Mouse (Mus musculus) heart, postnatal 0 days (tissue): ENCODE results near the gene Zmiz1. TPM values are rescaled to one million over a fixed set of nuclear protein-coding genes. Genes with fewer than 3 reads are reported as not detected.

Experiments used
- ATAC-seq: fragments of 200-750 bp; cut with Nextera tagmentation; 2 replicates; pipeline ENCODE4 v1.8.0; 2017; ENCODE audit warnings: low read depth, moderate number of reproducible peaks, moderate library complexity; ENCODE audit not compliant: insufficient read depth
- DNase-seq: peaks from one replicate; pipeline ENCODE4 v3.0.0-alpha.2; 2016; ENCODE audit warnings: low spot score
- H3K27ac ChIP-seq: fragments of 300-500 bp; sonication (generic); 2 replicates; pipeline ENCODE4 v1.5.1; 2014; ENCODE audit warnings: low read depth, mild to moderate bottlenecking
- H3K27me3 ChIP-seq: fragments of 300-500 bp; sonication (generic); 2 replicates; pipeline ENCODE4 v1.6.1; 2014; ENCODE audit warnings: low read length, mixed read lengths; ENCODE audit not compliant: control insufficient read depth, insufficient read depth
- H3K36me3 ChIP-seq: fragments of 300-500 bp; sonication (generic); replicated peaks from 2 replicates; pipeline ENCODE4 v1.6.1; 2014; ENCODE audit warnings: low read length, mixed read lengths; ENCODE audit not compliant: control insufficient read depth, insufficient read depth
- H3K4me1 ChIP-seq: fragments of 300-500 bp; sonication (generic); 2 replicates; pipeline ENCODE4 v1.6.1; 2014; ENCODE audit warnings: antibody characterized with exemption; ENCODE audit not compliant: control insufficient read depth, insufficient read depth
- H3K4me2 ChIP-seq: fragments of 300-500 bp; sonication (generic); 2 replicates; pipeline ENCODE4 v1.6.1; 2014; ENCODE audit warnings: low read depth, mild to moderate bottlenecking, low read length, moderate library complexity
- H3K4me3 ChIP-seq: fragments of 300-500 bp; sonication (generic); 2 replicates; pipeline ENCODE4 v1.5.1; 2014; ENCODE audit warnings: low read depth, low read length
- H3K9ac ChIP-seq: fragments of 300-500 bp; sonication (generic); replicated peaks from 2 replicates; pipeline ENCODE4 v1.6.1; 2014; ENCODE audit warnings: low read depth, low read length, mixed read lengths
- H3K9me3 ChIP-seq: fragments of 300-500 bp; sonication (generic); replicated peaks from 2 replicates; pipeline ENCODE4 v1.6.1; 2016; ENCODE audit warnings: low read length; ENCODE audit not compliant: control insufficient read depth
- CTCF ChIP-seq: IDR thresholded peaks from 2 replicates; pipeline ENCODE4 v1.5.1; 2016; ENCODE audit warnings: antibody characterized with exemption, control low read depth, low read depth
- EP300 ChIP-seq: IDR thresholded peaks from 2 replicates; pipeline ENCODE4 v1.6.1; 2016; ENCODE audit warnings: antibody characterized with exemption, low read depth
- WGBS: fragments of 180-500 bp; shearing (Covaris S2); extraction: QIAGEN DNeasy Blood & Tissue Kit; methylation state at CpG from one replicate; pipeline ENCODE4 v1.1.7; 2014; 5-methylcytosine and 5-hydroxymethylcytosine counted together
- polyA plus RNA-seq: library from polyadenylated mRNA; unstranded; fragments of >200 nt; fragmentation: Nextera tagmentation; extraction: Ambion mirVana; gene quantifications from 2 replicates; pipeline ENCODE4 v1.2.1, GENCODE M21; 2015
- total RNA-seq: library from RNA; depleted of rRNA; stranded (reverse); fragments of >200 nt; gene quantifications from 2 replicates; pipeline ENCODE4 v1.2.3, GENCODE M21; 2014; ENCODE audit warnings: low replicate concordance

The Zmiz1 gene
- total and polyA plus RNA-seq, 2 experiments from 2014 or later = 13.8 to 41.0 TPM

- Histone ChIP-seq H3K27me3 (no peaks in the 10 kb centered on the region), H3K27ac (no peak overlapping the region), H3K4me2 (no peak overlapping the region), H3K4me3 (no peak overlapping the region), H3K9ac (no peak overlapping the region), H3K9me3 (no peaks in the 10 kb centered on the region), H3K4me1 (peaks cover 73% of the 10 kb centered on the region), H3K36me3 (no peaks in the 10 kb centered on the region)
- WGBS = 38% methylated on average over 8 of the region's 8 CpGs
- no peak for DNase-seq
- no peak for ATAC-seq
- no peak for TF ChIP-seq CTCF
- no peak for TF ChIP-seq EP300
Measured at GRCm38 (mm10) chr14:25464611-25465307, 5.8 kb downstream of the Zmiz1 start.

GRCm38 (mm10) chr14:25466361-25466760, 7.4 kb downstream of the Zmiz1 start:
- 40% methylated on average over 4 of the region's 4 CpGs for WGBS
- TF ChIP-seq EP300 (no peak), CTCF (no peak)
- ATAC-seq (no peak), DNase-seq (no peak)
- no peaks in the 10 kb centered on the region for H3K9me3 ChIP-seq
- H3K4me3 ChIP-seq = no peak overlapping the region
- peak overlapping the region; percentile 90; the same call in 1 of the 2 replicates for H3K27ac ChIP-seq
- no peak overlapping the region for H3K4me2 ChIP-seq
- H3K36me3 ChIP-seq = no peaks in the 10 kb centered on the region
- peaks cover 70% of the 10 kb centered on the region for H3K4me1 ChIP-seq
- no peak overlapping the region for H3K9ac ChIP-seq
- H3K27me3 ChIP-seq = no peaks in the 10 kb centered on the region

- ATAC-seq (no peak), DNase-seq (no peak)
- H3K27me3 ChIP-seq = no peaks in the 10 kb centered on the region
- TF ChIP-seq EP300 (no peak), CTCF (no peak)
- H3K4me3 ChIP-seq = no peak overlapping the region
- H3K9ac ChIP-seq = peak overlapping the region; percentile 17; the same call in 1 of the 2 replicates
- H3K4me1 ChIP-seq = peaks cover 72% of the 10 kb centered on the region
- peak overlapping the region; percentile 90 for H3K27ac ChIP-seq
- no peaks in the 10 kb centered on the region for H3K9me3 ChIP-seq
- H3K4me2 ChIP-seq = no peak overlapping the region
- H3K36me3 ChIP-seq = no peaks in the 10 kb centered on the region
- WGBS = 29% methylated on average over 10 of the region's 10 CpGs
Measured at GRCm38 (mm10) chr14:25467911-25468668, 9.1 kb downstream of the Zmiz1 start.

GRCm38 (mm10) chr14:25468891-25469529, 10.0 kb downstream of the Zmiz1 start:
- H3K9ac ChIP-seq = no peak overlapping the region
- H3K4me2 ChIP-seq = no peak overlapping the region
- H3K4me1 ChIP-seq = peaks cover 73% of the 10 kb centered on the region
- DNase-seq (no peak), ATAC-seq (no peak)
- WGBS = 68% methylated on average over 7 of the region's 7 CpGs
- H3K27ac ChIP-seq = peak overlapping the region; percentile 90
- no peaks in the 10 kb centered on the region for H3K36me3 ChIP-seq
- TF ChIP-seq CTCF (peak; percentile 11; the same call in 1 of the 2 replicates), EP300 (no peak)
- no peaks in the 10 kb centered on the region for H3K27me3 ChIP-seq
- H3K4me3 ChIP-seq = no peak overlapping the region
- no peaks in the 10 kb centered on the region for H3K9me3 ChIP-seq

- H3K9me3 ChIP-seq = no peaks in the 10 kb centered on the region
- no peak overlapping the region for H3K9ac ChIP-seq
- H3K27ac ChIP-seq = peak overlapping the region; percentile 22; the same call in 1 of the 2 replicates
- H3K4me3 ChIP-seq = no peak overlapping the region
- ATAC-seq (no peak), DNase-seq (no peak)
- H3K36me3 ChIP-seq = no peaks in the 10 kb centered on the region
- no peak overlapping the region for H3K4me2 ChIP-seq
- H3K4me1 ChIP-seq = peaks cover 73% of the 10 kb centered on the region
- no peak for TF ChIP-seq EP300
- TF ChIP-seq CTCF = no peak
- H3K27me3 ChIP-seq = no peaks in the 10 kb centered on the region
- WGBS = 61% methylated on average over 7 of the region's 7 CpGs
Measured at GRCm38 (mm10) chr14:25470224-25470805, 11.3 kb downstream of the Zmiz1 start.
